ENCODE assay signal across 11 mouse cellular contexts in the genomic region with DNA sequence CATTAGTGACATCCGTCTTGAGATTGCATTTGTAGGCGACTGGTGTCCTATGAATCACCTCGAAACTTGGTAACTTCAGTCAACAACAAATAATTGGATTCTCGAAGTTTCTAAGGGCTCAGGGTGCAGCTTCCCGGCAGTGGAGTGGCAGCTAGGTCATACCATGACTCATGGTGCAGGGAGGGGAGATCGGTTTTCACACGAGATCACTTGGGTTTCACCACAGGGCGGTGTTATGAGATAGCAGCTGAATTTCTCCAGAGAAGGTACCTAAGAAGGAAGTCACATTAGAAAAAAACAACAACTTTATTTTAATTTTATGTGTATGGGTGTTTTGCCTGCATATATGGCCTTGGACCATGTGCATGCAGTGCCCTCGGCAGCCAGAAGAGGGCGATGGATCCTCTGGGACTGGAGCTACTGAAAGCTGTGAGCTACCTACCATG. TPM values are rescaled to one million over a fixed set of nuclear protein-coding genes. Genes with fewer than 3 reads are reported as not detected.
DNase-seq lines count a peak whose midpoint lies in the region; ATAC-seq and TF ChIP-seq lines count a peak whose summit lies in the region.
"Had no signal": no experiment of that assay in that cellular context is flagged by ENCODE, and none has a peak within 500 bp of the region (broad histone marks: within the 10 kb centered on the region; RNA-seq: fewer than 3 reads in every experiment).

No protein-coding gene starts in this region.

- no peak for ATAC-seq in heart, postnatal 0 days (ENCODE audit: insufficient read depth, low read depth)
- ATAC-seq in Patski = peak; percentile 84
- no peak for ATAC-seq in frontal cortex, adult (ENCODE audit: low TSS enrichment)
- no peak for ATAC-seq in monocyte, adult 5-6 weeks (replicated peaks; ENCODE audit: insufficient number of reproducible peaks, low FRiP score, low TSS enrichment, poor library complexity, severe bottlenecking)

- no peak overlapping the region for H3K9ac ChIP-seq in heart, postnatal 0 days (replicated peaks; ENCODE audit: low read depth, low read length)

- peak; percentile 23; the same call in 1 of the 2 replicates for TF ChIP-seq CTCF in heart, postnatal 0 days (IDR thresholded peaks at IDR 0.05; ENCODE audit: low read depth)
- TF ChIP-seq CTCF in Patski (IDR thresholded peaks at IDR 0.05) = peak; percentile 62

- no peak overlapping the region for H3K27ac ChIP-seq in heart, postnatal 0 days (ENCODE audit: low read depth)

- POLR2A ChIA-PET in Patski (lab: Charles Lee) = no interaction called here

- WGBS in heart, postnatal 0 days = 75% methylated on average over 10 of the region's 10 CpGs

- in situ Hi-C loops in Patski (cut with MboI; ENCODE audit: low pct_unique_long_range_greater_than_20kb) = loop anchor here (5.0 to 25.0 kb wide), 3 partner anchors 264 to 1534 kb away; a partner anchor contains a TSS

- H3K4me3 ChIP-seq in heart, postnatal 0 days (ENCODE audit: low read depth, low read length) = no peak overlapping the region
- H3K4me3 ChIP-seq: megakaryocyte, embryonic 14.5 days had no signal

- TF ChIP-seq EP300 in heart, postnatal 0 days (IDR thresholded peaks at IDR 0.05; ENCODE audit: low read depth) = no peak

- no peaks in the 10 kb centered on the region for H3K4me1 ChIP-seq in heart, postnatal 0 days (ENCODE audit: control insufficient read depth, insufficient read depth)

- CTCF ChIA-PET in Patski (lab: Charles Lee) = no interaction called here

- H3K36me3 ChIP-seq in heart, postnatal 0 days (replicated peaks; ENCODE audit: control insufficient read depth, insufficient read depth, low read length) = no peaks in the 10 kb centered on the region
- H3K36me3 ChIP-seq: G1E had no signal

- H3K4me2 ChIP-seq in heart, postnatal 0 days (ENCODE audit: low read depth, low read length) = no peak overlapping the region

- no peaks in the 10 kb centered on the region for H3K9me3 ChIP-seq in heart, postnatal 0 days (replicated peaks; ENCODE audit: control insufficient read depth, low read length)
- H3K9me3 ChIP-seq: G1E had no signal

- DNase-seq in heart, postnatal 0 days (ENCODE audit: low spot score) = no peak
- no peak for DNase-seq in heart, adult 18-20 months
- DNase-seq in 3T3-L1 (ENCODE audit: low read depth, low spot score) (peak; percentile 67), Patski (ENCODE audit: low read depth, low spot score) (no peak)
- DNase-seq in lung, postnatal 10 days = peak; percentile 5
- DNase-seq in layer of hippocampus, adult 11-12 months (ENCODE audit: low spot score) = no peak

- no peaks in the 10 kb centered on the region for H3K27me3 ChIP-seq in heart, postnatal 0 days (ENCODE audit: control insufficient read depth, insufficient read depth, low read length)
- H3K27me3 ChIP-seq in Patski = peaks cover 11% of the 10 kb centered on the region

RNA-seq across cellular contexts. Expression of a gene that starts 9.3 kb away (rescaled TPM):
- total RNA-seq in heart, postnatal 0 days (2014; rRNA removed; ENCODE audit: low replicate concordance) = 137 and 155 TPM in 2 replicates
- 101 and 102 TPM in 2 replicates for polyA plus RNA-seq in heart, postnatal 0 days (2015; fragmentation: Nextera tagmentation; extraction: Ambion mirVana)
- 100 to 1,000 TPM; 137 to 162 TPM for total RNA-seq in heart, adult 18-20 months (2021)
- not detected for polyA plus RNA-seq in Patski (2021)
- 0.29 TPM in 1 of 3 replicates, not detected in the others for total RNA-seq in monocyte, adult 5-6 weeks (2017)
- polyA plus RNA-seq: G1E had no signal

RNA-seq across cellular contexts. Expression of a gene that starts 26.5 kb away (rescaled TPM):
- total RNA-seq in heart, postnatal 0 days (2014; rRNA removed; ENCODE audit: low replicate concordance) = 2.2 and 6.4 TPM in 2 replicates
- polyA plus RNA-seq in heart, postnatal 0 days (2015; fragmentation: Nextera tagmentation; extraction: Ambion mirVana) = 2.7 TPM in 2 replicates
- 1 to 10 TPM; 2.1 to 2.8 TPM for total RNA-seq in heart, adult 18-20 months (2021)
- polyA plus RNA-seq in Patski (2021) = 7.8 TPM
- 10.9 to 15.9 TPM (median 11.4 TPM) in 3 replicates for total RNA-seq in monocyte, adult 5-6 weeks (2017)

RNA-seq across cellular contexts. Expression of a gene that starts 60.0 kb away (rescaled TPM):
- 0.84 TPM in 1 of 2 replicates, not detected in the other for total RNA-seq in heart, postnatal 0 days (2014; rRNA removed; ENCODE audit: low replicate concordance)
- polyA plus RNA-seq in heart, postnatal 0 days (2015; fragmentation: Nextera tagmentation; extraction: Ambion mirVana) = not detected in 2 replicates
- total RNA-seq in heart, adult 18-20 months (2021) = not detected
- polyA plus RNA-seq in Patski (2021) = 0.51 TPM
- total RNA-seq in monocyte, adult 5-6 weeks (2017) = not detected in 3 replicates
- total RNA-seq: G1E; left cerebral cortex, postnatal 10 days had no signal
- polyA plus RNA-seq: G1E had no signal

Comparison
In these comparisons a context has a peak if more than half of its experiments do, and no peak if none do; other contexts are left out.
1. DNase-seq: peak in 3T3-L1 (single experiment) and lung, postnatal 10 days (single experiment); none in heart, postnatal 0 days (single experiment), heart, adult 18-20 months (0 of 2), Patski (single experiment) and layer of hippocampus, adult 11-12 months (single experiment).
2. RNA of a gene that starts 9.3 kb away (total RNA-seq): 137 to 162 TPM in heart, adult 18-20 months and 137 to 155 TPM in heart, postnatal 0 days; 0.29 TPM in monocyte, adult 5-6 weeks; every median in the first group is over 100 times any median in the second.